Mouse (Mus musculus) right cerebral cortex, postnatal 10 days (tissue): ENCODE data around the gene Akr1b7.

ENCODE experiments used
- DNase-seq, 2 experiments: peaks; one replicate each; pipeline ENCODE4 v3.0.0; 2021; ENCODE audit warnings: low spot score in 2 of 2

The Akr1b7 gene

GRCm38 (mm10) chr6:34439006-34439405 lies 26.9 kb downstream of the Akr1b7 start:
- no peak for DNase-seq

GRCm38 (mm10) chr6:34441556-34442257 lies 29.6 kb downstream of the Akr1b7 start:
- no peak for DNase-seq

GRCm38 (mm10) chr6:34443791-34444190 lies 31.7 kb downstream of the Akr1b7 start:
- DNase-seq, result no peak

GRCm38 (mm10) chr6:34447961-34448360 lies 35.8 kb downstream of the Akr1b7 start:
- peak; percentile 80 to 86 for DNase-seq

- DNase-seq, result no peak
Observed at GRCm38 (mm10) chr6:34448696-34449095, 36.6 kb downstream of the Akr1b7 start.

GRCm38 (mm10) chr6:34452963-34453770 lies 41.0 kb downstream of the Akr1b7 start:
- no peak for DNase-seq

- DNase-seq, result no peak
Observed at GRCm38 (mm10) chr6:34459456-34459855, 47.3 kb downstream of the Akr1b7 start.

- DNase-seq, result no peak
Observed at GRCm38 (mm10) chr6:34460651-34461050, 48.5 kb downstream of the Akr1b7 start.

- no peak for DNase-seq
Observed at GRCm38 (mm10) chr6:34463582-34463981, 51.4 kb downstream of the Akr1b7 start.

DNA sequence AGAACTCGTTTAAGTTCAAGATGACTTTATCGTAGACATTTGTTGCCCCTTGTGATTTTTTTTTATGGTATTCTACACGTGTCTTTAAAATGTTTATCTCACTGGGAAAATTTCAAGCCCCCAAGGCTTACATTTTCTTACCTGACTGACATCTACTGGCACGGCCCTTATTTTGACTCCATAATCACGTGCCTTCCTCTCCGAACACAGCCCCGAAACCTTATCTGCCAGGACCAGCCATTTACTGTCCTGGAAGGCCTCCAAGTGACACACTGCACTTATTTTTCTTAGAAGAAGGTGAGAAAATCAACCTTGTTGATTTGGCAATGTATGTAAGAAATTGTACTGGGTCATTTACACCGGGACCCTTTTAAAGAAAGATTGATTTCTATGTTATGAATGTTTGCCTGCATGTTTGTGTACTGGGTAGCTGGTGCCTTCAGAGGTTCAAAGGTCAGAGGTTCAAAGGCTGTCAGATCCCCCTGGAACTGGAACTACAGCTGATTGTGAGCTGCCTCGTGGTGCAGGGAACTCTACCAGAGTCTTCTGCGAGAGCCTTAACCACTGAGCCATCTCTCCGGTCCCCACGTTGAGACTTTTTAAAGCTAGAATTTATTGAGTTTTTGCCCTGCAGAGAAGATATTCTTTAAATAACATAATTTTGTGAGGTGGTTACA lies 59.4 kb downstream of the Akr1b7 start:
- no peak for DNase-seq
